Mouse (Mus musculus) G1E (cell line): Measurements from ENCODE around the gene Bahd1. TPM values are rescaled to one million over a fixed set of nuclear protein-coding genes. Genes with fewer than 3 reads are reported as not detected.

ENCODE experiments used
- ATAC-seq: 2 replicates; pipeline ENCODE4 v1.8.0; 2016; ENCODE audit warnings: mild to moderate bottlenecking; ENCODE audit not compliant: insufficient number of reproducible peaks, poor library complexity, low FRiP score, severe bottlenecking; ENCODE audit errors: extremely low read depth
- DNase-seq: peaks from one replicate; pipeline ENCODE4 v3.0.0; 2012; ENCODE audit warnings: low spot score
- H3K27me3 ChIP-seq: 2 replicates; pipeline ENCODE4 v1.6.1; 2012; ENCODE audit warnings: mild to moderate bottlenecking, low read length, inconsistent platforms; ENCODE audit not compliant: insufficient read depth
- H3K36me3 ChIP-seq: replicated peaks from 2 replicates; pipeline ENCODE3; 2012; ENCODE audit warnings: mild to moderate bottlenecking, inconsistent platforms
- H3K4me1 ChIP-seq: 2 replicates; pipeline ENCODE4 v1.6.1; 2012; ENCODE audit warnings: low read depth, low read length, inconsistent platforms, mixed read lengths; ENCODE audit not compliant: insufficient read depth
- H3K4me3 ChIP-seq: 2 replicates; pipeline ENCODE4 v1.5.1; 2012; ENCODE audit warnings: low read depth, mild to moderate bottlenecking, inconsistent platforms, low read length, moderate library complexity, mixed read lengths
- H3K9me3 ChIP-seq: replicated peaks from 2 replicates; pipeline ENCODE4 v1.6.1; 2012; ENCODE audit warnings: inconsistent platforms
- CTCF ChIP-seq: IDR thresholded peaks from 2 replicates; pipeline ENCODE4 v1.5.1; 2012; ENCODE audit warnings: low read depth, low read length, inconsistent platforms, mixed read lengths
- GATA1 ChIP-seq: IDR thresholded peaks from 2 replicates; pipeline ENCODE4 v1.6.1; 2012; ENCODE audit warnings: borderline replicate concordance, low read length, inconsistent platforms, mixed read lengths
- GATA2 ChIP-seq: IDR thresholded peaks from 2 replicates; pipeline ENCODE4 v1.6.1; 2012; ENCODE audit warnings: low read depth, low read length, inconsistent platforms, borderline replicate concordance
- POLR2AphosphoS5 ChIP-seq: IDR thresholded peaks from 2 replicates; pipeline ENCODE4 v1.6.1; 2012; ENCODE audit warnings: low read depth, low read length, inconsistent platforms; ENCODE audit not compliant: insufficient replicate concordance
- TAL1 ChIP-seq: conservative IDR thresholded peaks from 2 replicates; pipeline ENCODE4 v1.6.1; 2012; ENCODE audit warnings: low read depth, low read length, inconsistent platforms, mixed read lengths
- polyA plus RNA-seq: library from polyadenylated mRNA; stranded (reverse); fragments of >175 nt; gene quantifications from 2 replicates; pipeline ENCODE4 v1.2.3, GENCODE M21; 2012
- total RNA-seq, 2 experiments: library from RNA; stranded (forward) in 1 of 2; stranded (reverse) in 1 of 2; fragments of 200-1000 nt in 1 of 2; fragments of >200 nt in 1 of 2; fragmentation: Nextera tagmentation in 1 of 2; gene quantifications; 2 replicates each; pipeline ENCODE4 v1.2.3; 2014 to 2017

Bahd1 gene
- total and polyA plus RNA-seq, 3 experiments: 12.5 to 135 (median 53.9) TPM

DNA sequence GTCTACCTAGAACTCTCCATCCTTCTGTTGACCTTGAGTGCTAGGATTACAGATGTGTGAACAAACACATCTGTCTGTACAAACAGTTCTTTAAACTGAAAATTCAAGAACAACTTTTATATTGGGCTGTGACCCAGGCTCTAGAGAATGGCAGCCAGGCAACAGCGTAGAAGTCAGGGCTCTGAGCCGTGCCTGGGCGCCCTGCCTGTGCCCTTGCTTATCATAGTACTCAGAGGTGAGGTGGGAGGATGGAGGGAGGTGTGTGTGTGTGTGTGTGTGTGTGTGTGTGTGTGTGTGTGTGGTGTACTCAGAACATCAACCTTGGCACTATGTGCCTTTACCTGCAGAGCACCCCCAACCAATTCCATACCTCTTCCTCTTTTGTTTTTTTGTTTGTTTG, 7.6 kb downstream of the Bahd1 start:
- no peak for DNase-seq
- peaks cover 88% of the 10 kb centered on the region for H3K4me1 ChIP-seq
- H3K36me3 ChIP-seq: peaks cover 83% of the 10 kb centered on the region
- TF ChIP-seq CTCF (no peak), GATA1 (no peak), GATA2 (no peak), POLR2AphosphoS5 (no peak), TAL1 (no peak)
- H3K27me3 ChIP-seq: no peaks in the 10 kb centered on the region
- no peak overlapping the region for H3K4me3 ChIP-seq
- no peak for ATAC-seq
- H3K9me3 ChIP-seq: no peaks in the 10 kb centered on the region

DNA sequence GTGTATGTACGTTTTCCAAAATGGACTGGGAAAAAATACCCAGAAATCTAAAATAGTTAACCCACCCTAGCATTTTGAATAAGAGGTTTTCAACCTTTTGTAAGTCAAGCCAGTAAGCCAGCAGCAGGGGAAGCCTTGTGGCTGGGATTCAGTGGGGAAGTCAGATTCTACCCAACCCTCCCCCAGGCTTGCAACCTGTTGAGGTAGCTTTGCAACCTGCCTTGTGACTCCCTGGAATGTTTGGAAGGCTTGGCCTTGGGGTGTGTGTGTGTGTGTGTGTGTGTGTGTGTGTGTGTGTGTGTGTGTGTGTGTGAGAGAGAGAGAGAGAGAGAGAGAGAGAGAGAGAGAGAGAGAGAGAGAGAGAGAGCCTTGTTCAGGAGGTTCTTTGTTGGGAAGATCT, 9.0 kb downstream of the Bahd1 start:
- ATAC-seq (no peak), DNase-seq (no peak)
- H3K27me3 ChIP-seq: no peaks in the 10 kb centered on the region
- peaks cover 87% of the 10 kb centered on the region for H3K36me3 ChIP-seq
- TF ChIP-seq TAL1 (no peak), GATA1 (no peak), POLR2AphosphoS5 (no peak), GATA2 (no peak), CTCF (no peak)
- peaks cover 87% of the 10 kb centered on the region for H3K4me1 ChIP-seq
- H3K9me3 ChIP-seq: no peaks in the 10 kb centered on the region
- H3K4me3 ChIP-seq: no peak overlapping the region

DNA sequence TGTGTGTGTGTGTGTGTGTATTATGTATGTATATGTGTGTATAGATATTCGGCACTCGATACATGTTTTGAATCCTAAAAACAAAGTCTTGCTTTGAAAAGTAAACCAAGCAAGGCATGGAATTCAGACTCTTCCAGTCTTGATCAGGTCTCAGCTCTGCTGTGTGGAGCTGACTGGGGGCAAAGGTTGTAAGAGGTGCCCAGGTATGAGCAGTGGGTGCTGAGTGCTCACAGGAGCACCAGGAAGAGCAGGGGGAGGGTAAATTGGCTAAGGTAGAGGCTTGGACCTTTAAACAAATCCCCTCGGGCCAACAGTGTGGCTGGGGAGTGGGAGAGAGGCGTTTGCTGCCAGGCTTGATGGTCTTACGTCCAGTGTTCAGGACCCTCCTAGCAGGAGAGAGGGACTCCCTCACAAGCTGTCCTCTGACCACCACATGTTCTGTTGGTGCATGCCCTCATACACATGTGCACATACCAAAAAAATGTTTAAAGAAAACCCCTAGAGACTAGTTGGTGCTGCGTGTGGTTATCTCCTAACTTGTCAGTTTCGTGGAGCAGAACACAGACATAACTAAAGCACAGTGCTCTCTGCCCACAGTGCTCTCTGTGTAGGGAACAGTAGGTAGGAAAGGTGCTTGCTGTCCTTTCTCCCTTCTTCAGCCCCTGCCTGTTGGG, 10.6 kb downstream of the Bahd1 start:
- Histone ChIP-seq H3K4me1 (peaks cover 85% of the 10 kb centered on the region), H3K36me3 (peaks cover 92% of the 10 kb centered on the region), H3K9me3 (no peaks in the 10 kb centered on the region), H3K27me3 (no peaks in the 10 kb centered on the region), H3K4me3 (no peak overlapping the region)
- TF ChIP-seq GATA1: no peak
- DNase-seq: no peak
- ATAC-seq: no peak

- Histone ChIP-seq H3K4me1 (peaks cover 85% of the 10 kb centered on the region), H3K9me3 (no peaks in the 10 kb centered on the region), H3K27me3 (no peaks in the 10 kb centered on the region), H3K36me3 (peaks cover 95% of the 10 kb centered on the region), H3K4me3 (no peak overlapping the region)
- no peak for TF ChIP-seq CTCF
- no peak for TF ChIP-seq TAL1
- TF ChIP-seq GATA1: no peak
- TF ChIP-seq GATA2: no peak
- no peak for TF ChIP-seq POLR2AphosphoS5
- ATAC-seq (no peak), DNase-seq (no peak)
Measured at GRCm38 (mm10) chr2:118912706-118913105, 12.5 kb downstream of the Bahd1 start.

DNA sequence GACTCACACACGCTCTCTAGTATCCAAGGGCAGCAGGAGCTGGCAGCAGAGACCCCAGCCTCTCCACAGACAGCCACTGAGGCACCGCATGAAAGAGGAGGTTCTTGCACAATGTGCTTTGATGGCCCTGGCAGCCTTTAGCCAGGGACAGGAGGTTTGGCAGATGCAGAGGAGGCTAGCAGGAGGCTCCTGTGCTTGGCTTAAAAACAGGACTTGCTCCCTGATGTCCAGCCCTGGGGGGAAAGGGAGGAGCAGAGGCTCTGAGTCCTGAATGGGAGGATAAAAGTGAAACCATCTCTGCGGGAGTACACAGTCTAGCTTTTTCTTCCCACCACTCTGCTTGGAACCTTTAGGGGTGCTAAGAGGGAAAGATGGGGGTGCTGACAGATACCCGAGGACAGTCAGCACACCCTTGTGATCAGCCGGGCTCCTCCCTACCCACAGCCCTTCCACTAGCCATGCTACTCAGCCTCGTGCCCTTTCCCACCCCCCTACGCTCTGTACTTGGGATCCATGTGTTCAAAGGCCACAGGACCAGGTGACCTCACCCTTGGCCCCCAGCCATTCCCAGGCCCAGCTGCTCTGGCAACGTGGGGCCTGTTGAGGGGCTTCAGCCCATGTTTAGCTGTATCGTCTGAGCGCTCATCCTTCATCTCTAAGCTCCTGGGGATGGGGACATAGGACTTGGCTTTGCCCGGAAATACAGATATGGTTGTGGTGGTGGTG, 13.5 kb downstream of the Bahd1 start:
- DNase-seq (no peak), ATAC-seq (no peak)
- Histone ChIP-seq H3K4me3 (no peak overlapping the region), H3K27me3 (no peaks in the 10 kb centered on the region), H3K9me3 (no peaks in the 10 kb centered on the region), H3K4me1 (peaks cover 85% of the 10 kb centered on the region), H3K36me3 (peaks cover 97% of the 10 kb centered on the region)
- TF ChIP-seq CTCF: no peak
- no peak for TF ChIP-seq GATA1
- no peak for TF ChIP-seq POLR2AphosphoS5
- no peak for TF ChIP-seq GATA2
- no peak for TF ChIP-seq TAL1

GRCm38 (mm10) chr2:118914685-118915084, 14.5 kb downstream of the Bahd1 start:
- Histone ChIP-seq H3K36me3 (peaks cover 99% of the 10 kb centered on the region), H3K27me3 (no peaks in the 10 kb centered on the region), H3K4me1 (peaks cover 80% of the 10 kb centered on the region), H3K9me3 (no peaks in the 10 kb centered on the region), H3K4me3 (no peak overlapping the region)
- TF ChIP-seq CTCF (no peak), GATA2 (no peak), GATA1 (no peak)
- ATAC-seq (no peak), DNase-seq (no peak)

DNA sequence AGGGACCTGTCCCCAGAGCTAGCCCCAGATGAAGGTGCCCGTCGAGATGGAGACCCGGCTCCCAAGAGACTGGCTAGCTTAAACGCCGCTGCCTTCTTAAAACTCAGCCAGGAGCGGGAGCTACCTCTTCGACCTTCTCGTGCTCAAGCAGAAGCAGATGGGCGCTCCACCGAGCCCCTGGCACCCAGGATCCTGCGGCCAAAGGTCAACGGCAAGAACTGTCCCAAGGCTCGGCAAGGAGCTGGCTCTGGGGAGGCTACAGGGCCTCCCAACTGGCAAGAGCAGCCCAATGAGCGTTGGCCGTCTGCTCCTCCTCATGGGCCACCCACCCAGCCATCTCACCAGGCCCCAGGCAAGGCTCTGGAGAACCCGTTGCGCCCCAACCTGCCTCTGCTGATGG, 16.3 kb downstream of the Bahd1 start:
- no peaks in the 10 kb centered on the region for H3K9me3 ChIP-seq
- no peaks in the 10 kb centered on the region for H3K27me3 ChIP-seq
- DNase-seq (no peak), ATAC-seq (no peak)
- H3K4me3 ChIP-seq: no peak overlapping the region; the same call in 1 of the 2 replicates
- no peak for TF ChIP-seq GATA2
- TF ChIP-seq CTCF: no peak
- TF ChIP-seq POLR2AphosphoS5: no peak
- no peak for TF ChIP-seq TAL1
- no peak for TF ChIP-seq GATA1
- H3K36me3 ChIP-seq: peaks cover 100% of the 10 kb centered on the region
- peaks cover 66% of the 10 kb centered on the region for H3K4me1 ChIP-seq
